Mouse (Mus musculus): ENCODE measurements at regions not wholly inside any gene's neighbourhood (a gene's known extent, or its start where the extent isn't known, plus 50 kb on each side); places are given as distances from the start of the nearest gene placed in this dataset.

DNA sequence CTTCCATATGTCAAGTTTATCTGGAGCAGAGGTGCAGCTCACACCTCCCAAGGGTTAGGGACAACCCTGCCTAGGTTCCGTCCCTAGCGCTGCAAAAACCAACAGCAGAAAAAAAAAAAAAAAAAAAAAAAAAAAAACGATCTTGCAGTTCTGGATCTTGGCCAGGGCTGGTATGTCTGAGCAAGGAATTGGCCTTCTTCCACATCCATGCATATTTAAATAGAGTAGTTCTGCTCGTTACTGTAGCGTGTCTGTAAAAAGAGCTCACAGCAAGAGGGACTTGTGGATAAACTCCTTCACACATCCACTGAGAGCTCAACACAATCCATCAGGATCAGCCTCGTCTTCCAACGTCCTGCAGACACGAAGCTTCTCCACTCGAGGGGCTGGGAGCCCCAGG is 639.4 kb upstream of the Adam5 start:
- 36% methylated on average over 9 of the region's 9 CpGs for WGBS
- Histone ChIP-seq H3K4me2 (ENCODE audit: low read depth, low read length) (no peak overlapping the region), H3K27ac (ENCODE audit: low read length) (peak overlapping the region; percentile 54; the same call in 1 of the 2 replicates), H3K9ac (ENCODE audit: low read depth, low read length) (no peak overlapping the region), H3K9me3 (ENCODE audit: control insufficient read depth, low read length) (no peaks in the 10 kb centered on the region), H3K27me3 (replicated peaks; ENCODE audit: control insufficient read depth, insufficient read depth, low read length) (no peaks in the 10 kb centered on the region), H3K36me3 (ENCODE audit: control insufficient read depth, insufficient read depth, low read length) (no peaks in the 10 kb centered on the region), H3K4me1 (ENCODE audit: control insufficient read depth, insufficient read depth, low read length) (peaks cover 29% of the 10 kb centered on the region), H3K4me3 (ENCODE audit: low read length) (no peak overlapping the region)
- peak; percentile 5; the same call in 1 of the 2 replicates for ATAC-seq

DNA sequence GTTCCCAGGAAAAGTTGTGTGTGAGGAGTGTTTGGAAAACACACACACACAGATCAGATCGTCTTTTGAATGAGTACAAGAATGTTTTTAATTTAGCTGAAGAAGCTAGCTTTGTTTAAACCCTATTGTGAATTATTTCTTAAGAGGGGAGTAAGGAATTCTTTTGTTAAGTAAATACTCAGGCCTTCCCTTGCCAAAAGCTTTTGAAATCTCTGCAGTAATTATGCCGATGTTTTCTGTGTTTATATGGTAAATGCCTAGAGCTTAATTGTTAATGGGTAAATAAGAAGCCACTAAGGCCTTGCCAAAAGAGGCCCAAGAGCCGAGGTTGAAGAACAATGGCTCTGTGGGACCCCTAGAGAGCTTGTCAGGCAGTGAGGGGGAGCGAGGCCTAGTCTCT is 638.3 kb upstream of the Adam5 start:
- Histone ChIP-seq H3K4me3 (ENCODE audit: low read length) (no peak overlapping the region), H3K9ac (ENCODE audit: low read depth, low read length) (no peak overlapping the region), H3K4me1 (ENCODE audit: control insufficient read depth, insufficient read depth, low read length) (peaks cover 29% of the 10 kb centered on the region), H3K27me3 (replicated peaks; ENCODE audit: control insufficient read depth, insufficient read depth, low read length) (no peaks in the 10 kb centered on the region), H3K9me3 (ENCODE audit: control insufficient read depth, low read length) (no peaks in the 10 kb centered on the region), H3K27ac (ENCODE audit: low read length) (peak overlapping the region; percentile 43), H3K36me3 (ENCODE audit: control insufficient read depth, insufficient read depth, low read length) (no peaks in the 10 kb centered on the region), H3K4me2 (ENCODE audit: low read depth, low read length) (no peak overlapping the region)
- ATAC-seq: no peak
- 38% methylated on average over 4 of the region's 4 CpGs for WGBS

DNA sequence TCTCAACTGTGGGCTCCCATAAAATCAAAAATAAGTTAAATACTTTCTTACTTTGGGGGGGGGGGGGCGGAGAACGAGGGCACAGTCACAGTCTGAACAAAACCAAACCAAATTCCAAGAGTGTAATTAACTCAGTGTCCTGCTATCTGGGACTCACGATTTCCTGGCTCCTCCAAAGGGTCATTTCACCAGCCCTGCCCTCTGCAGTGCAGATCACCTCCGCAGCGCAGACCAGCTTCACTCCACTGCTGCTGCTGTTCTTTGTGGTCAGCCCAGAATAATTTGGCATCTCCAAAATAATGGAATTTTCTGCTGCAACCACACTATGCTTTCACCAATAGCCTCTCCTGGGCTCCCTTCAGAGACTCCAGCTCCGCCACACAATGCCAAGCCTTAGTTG is 631.5 kb upstream of the Adam5 start:
- WGBS: 53% methylated on average over 6 of the region's 6 CpGs
- H3K36me3 ChIP-seq (ENCODE audit: control insufficient read depth, insufficient read depth, low read length): no peaks in the 10 kb centered on the region

DNA sequence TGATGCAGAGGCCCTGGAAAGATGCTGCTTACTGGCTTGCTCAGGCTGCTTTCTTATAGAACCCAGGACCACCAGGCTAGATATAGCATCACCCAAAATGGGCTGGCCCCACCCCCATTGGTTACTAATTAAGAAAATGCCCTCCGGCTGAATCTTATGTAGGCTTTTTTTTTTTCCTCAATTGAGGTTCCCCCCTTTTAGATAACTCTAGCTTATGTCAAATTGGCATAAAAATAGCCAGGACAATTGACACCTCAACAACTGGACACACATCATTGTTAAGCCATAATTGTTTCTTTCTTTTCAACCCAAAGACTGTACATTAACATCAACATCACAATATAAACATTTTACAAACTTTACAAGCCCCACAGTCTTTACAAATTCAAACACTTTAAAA is 630.8 kb upstream of the Adam5 start:
- Histone ChIP-seq H3K4me2 (ENCODE audit: low read depth, low read length) (no peak overlapping the region), H3K9me3 (ENCODE audit: control insufficient read depth, low read length) (no peaks in the 10 kb centered on the region), H3K27me3 (replicated peaks; ENCODE audit: control insufficient read depth, insufficient read depth, low read length) (no peaks in the 10 kb centered on the region), H3K27ac (ENCODE audit: low read length) (no peak overlapping the region), H3K36me3 (ENCODE audit: control insufficient read depth, insufficient read depth, low read length) (no peaks in the 10 kb centered on the region), H3K4me3 (ENCODE audit: low read length) (no peak overlapping the region), H3K4me1 (ENCODE audit: control insufficient read depth, insufficient read depth, low read length) (no peaks in the 10 kb centered on the region), H3K9ac (ENCODE audit: low read depth, low read length) (no peak overlapping the region)
- 82% methylated on average over 1 of the region's 1 CpGs for WGBS
- ATAC-seq: no peak

More for the DNA sequence above, 631.5 kb upstream of the Adam5 start:
- Histone ChIP-seq H3K27me3 (replicated peaks; ENCODE audit: control insufficient read depth, insufficient read depth, low read length) (no peaks in the 10 kb centered on the region), H3K4me1 (ENCODE audit: control insufficient read depth, insufficient read depth, low read length) (no peaks in the 10 kb centered on the region), H3K4me2 (ENCODE audit: low read depth, low read length) (no peak overlapping the region), H3K9me3 (ENCODE audit: control insufficient read depth, low read length) (no peaks in the 10 kb centered on the region), H3K4me3 (ENCODE audit: low read length) (no peak overlapping the region), H3K9ac (ENCODE audit: low read depth, low read length) (no peak overlapping the region), H3K27ac (ENCODE audit: low read length) (no peak overlapping the region)
- ATAC-seq: no peak

DNA sequence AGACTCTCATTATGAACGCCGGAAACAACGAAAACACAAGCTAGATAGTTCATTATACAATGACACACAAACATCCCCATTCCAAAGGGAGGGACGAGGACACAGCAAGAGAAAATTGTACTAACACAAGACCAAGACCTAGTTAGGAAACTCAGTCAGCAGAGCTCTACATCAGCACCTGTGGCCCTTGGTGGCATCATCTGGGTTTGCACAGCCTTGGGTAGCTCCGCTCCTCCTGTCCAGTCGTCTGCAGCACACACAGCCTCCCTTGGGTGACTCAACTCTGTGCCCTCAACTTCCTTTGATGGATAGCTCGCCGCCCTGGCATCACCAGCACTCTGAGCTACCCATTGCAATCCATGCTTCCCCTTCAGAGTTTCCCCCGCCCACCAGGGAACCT is 629.7 kb upstream of the Adam5 start:
- Histone ChIP-seq H3K9ac (ENCODE audit: low read depth, low read length) (no peak overlapping the region), H3K9me3 (ENCODE audit: control insufficient read depth, low read length) (no peaks in the 10 kb centered on the region), H3K36me3 (ENCODE audit: control insufficient read depth, insufficient read depth, low read length) (no peaks in the 10 kb centered on the region), H3K4me2 (ENCODE audit: low read depth, low read length) (no peak overlapping the region), H3K4me1 (ENCODE audit: control insufficient read depth, insufficient read depth, low read length) (no peaks in the 10 kb centered on the region), H3K27me3 (replicated peaks; ENCODE audit: control insufficient read depth, insufficient read depth, low read length) (no peaks in the 10 kb centered on the region), H3K27ac (ENCODE audit: low read length) (no peak overlapping the region), H3K4me3 (ENCODE audit: low read length) (no peak overlapping the region)
- no peak for ATAC-seq
- 92% methylated on average over 9 of the region's 9 CpGs for WGBS

DNA sequence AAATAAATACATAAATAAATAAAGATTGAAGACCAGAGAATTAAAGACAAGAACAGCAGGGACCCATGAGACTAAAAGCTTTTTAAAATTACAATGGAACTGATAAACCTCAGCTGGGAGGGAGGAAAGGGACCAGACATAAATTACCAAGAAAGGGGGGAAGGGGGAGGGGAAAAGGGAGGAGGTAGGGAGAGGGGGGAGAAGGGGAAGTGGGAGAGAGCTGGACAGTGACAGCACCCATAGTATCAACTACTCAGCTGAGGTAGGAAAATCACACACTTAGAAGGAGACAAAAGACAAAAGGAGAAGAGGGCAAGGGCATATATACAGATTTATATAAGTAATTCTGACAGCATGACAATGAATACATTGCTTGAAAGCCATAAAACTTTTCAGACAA is 626.4 kb upstream of the Adam5 start:
- Histone ChIP-seq H3K4me1 (ENCODE audit: control insufficient read depth, insufficient read depth, low read length) (no peaks in the 10 kb centered on the region), H3K9me3 (ENCODE audit: control insufficient read depth, low read length) (no peaks in the 10 kb centered on the region), H3K4me2 (ENCODE audit: low read depth, low read length) (no peak overlapping the region), H3K27ac (ENCODE audit: low read length) (no peak overlapping the region), H3K9ac (ENCODE audit: low read depth, low read length) (no peak overlapping the region), H3K27me3 (replicated peaks; ENCODE audit: control insufficient read depth, insufficient read depth, low read length) (no peaks in the 10 kb centered on the region), H3K36me3 (ENCODE audit: control insufficient read depth, insufficient read depth, low read length) (no peaks in the 10 kb centered on the region), H3K4me3 (ENCODE audit: low read length) (no peak overlapping the region)
- no peak for ATAC-seq

DNA sequence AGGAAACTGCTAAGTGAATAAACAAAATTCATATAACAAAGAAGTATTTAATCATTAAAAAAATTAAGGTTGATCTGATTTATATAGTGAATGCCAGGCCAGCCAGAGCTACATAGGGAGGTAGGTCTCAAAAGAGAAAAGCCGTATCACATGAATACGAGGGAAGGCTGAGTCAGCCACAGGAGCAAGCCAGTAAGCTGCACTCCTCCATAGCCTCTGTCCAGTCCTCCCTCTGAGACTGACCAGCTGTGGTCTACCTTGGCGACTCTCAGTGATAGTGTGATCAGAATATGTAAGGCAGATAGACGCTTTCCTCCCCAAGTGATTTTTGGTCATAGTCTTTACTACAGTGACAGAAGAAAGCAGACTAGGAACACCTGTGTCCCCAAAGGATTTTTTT is 625.4 kb upstream of the Adam5 start:
- H3K36me3 ChIP-seq (ENCODE audit: control insufficient read depth, insufficient read depth, low read length): no peaks in the 10 kb centered on the region
- no peaks in the 10 kb centered on the region for H3K9me3 ChIP-seq (ENCODE audit: control insufficient read depth, low read length)
- H3K27ac ChIP-seq (ENCODE audit: low read length): no peak overlapping the region
- ATAC-seq: no peak
- 89% methylated on average over 4 of the region's 4 CpGs for WGBS
- no peak overlapping the region for H3K4me3 ChIP-seq (ENCODE audit: low read length)
- no peaks in the 10 kb centered on the region for H3K27me3 ChIP-seq (replicated peaks; ENCODE audit: control insufficient read depth, insufficient read depth, low read length)
- no peak overlapping the region for H3K9ac ChIP-seq (ENCODE audit: low read depth, low read length)
- H3K4me1 ChIP-seq (ENCODE audit: control insufficient read depth, insufficient read depth, low read length): no peaks in the 10 kb centered on the region
- no peak overlapping the region for H3K4me2 ChIP-seq (ENCODE audit: low read depth, low read length)

DNA sequence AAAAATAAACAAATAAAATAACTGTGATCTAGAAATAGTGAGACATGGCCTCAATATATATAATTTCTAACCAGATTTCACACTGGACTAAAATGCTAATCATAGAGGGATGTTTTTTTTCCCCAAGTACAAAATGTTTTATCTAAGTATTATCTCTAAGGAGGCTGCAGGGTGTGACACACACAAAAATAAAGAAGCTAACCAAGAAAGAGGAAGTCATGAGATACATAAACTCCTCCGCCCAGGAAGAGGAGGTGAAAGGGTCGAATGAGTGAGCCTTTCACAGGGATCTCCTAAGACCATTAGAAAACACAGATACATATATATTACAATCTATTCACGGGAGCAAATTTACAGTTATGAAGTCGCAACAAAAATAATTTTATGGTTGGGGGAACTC is 623.7 kb upstream of the Adam5 start:
- no peak overlapping the region for H3K9ac ChIP-seq (ENCODE audit: low read depth, low read length)
- no peak for ATAC-seq

DNA sequence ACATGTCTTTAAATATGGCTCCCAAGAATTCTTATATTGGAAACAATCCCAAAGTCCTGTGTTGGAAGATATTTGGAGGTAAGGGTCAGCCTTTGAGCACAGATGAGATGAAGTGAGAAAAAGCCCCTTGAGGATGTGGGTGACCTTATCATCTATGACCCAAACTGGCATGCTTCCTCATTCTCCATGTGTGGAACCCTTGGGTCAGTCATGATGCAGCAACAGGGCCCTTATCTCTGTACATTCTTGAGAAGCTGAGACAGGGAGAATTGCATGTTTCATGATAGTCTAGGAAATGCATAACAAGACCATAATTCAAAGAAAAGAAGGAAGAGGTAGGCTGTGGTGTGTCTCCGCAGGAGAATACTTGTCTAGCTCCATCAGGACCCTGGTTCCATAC is 621.8 kb upstream of the Adam5 start:
- Histone ChIP-seq H3K4me1 (ENCODE audit: control insufficient read depth, insufficient read depth, low read length) (0 out of 2 replicates have a peak, but pooled peaks cover 1% of the 10 kb centered on the region), H3K9ac (ENCODE audit: low read depth, low read length) (no peak overlapping the region), H3K4me3 (ENCODE audit: low read length) (no peak overlapping the region), H3K27ac (ENCODE audit: low read length) (no peak overlapping the region), H3K4me2 (ENCODE audit: low read depth, low read length) (no peak overlapping the region), H3K9me3 (ENCODE audit: control insufficient read depth, low read length) (no peaks in the 10 kb centered on the region), H3K27me3 (replicated peaks; ENCODE audit: control insufficient read depth, insufficient read depth, low read length) (no peaks in the 10 kb centered on the region), H3K36me3 (ENCODE audit: control insufficient read depth, insufficient read depth, low read length) (no peaks in the 10 kb centered on the region)
- 97% methylated on average over 1 of the region's 1 CpGs for WGBS
- no peak for ATAC-seq

More for the DNA sequence above, 623.7 kb upstream of the Adam5 start:
- H3K4me2 ChIP-seq (ENCODE audit: low read depth, low read length): no peak overlapping the region
- H3K36me3 ChIP-seq (ENCODE audit: control insufficient read depth, insufficient read depth, low read length): no peaks in the 10 kb centered on the region
- H3K4me1 ChIP-seq (ENCODE audit: control insufficient read depth, insufficient read depth, low read length): no peaks in the 10 kb centered on the region
- no peaks in the 10 kb centered on the region for H3K9me3 ChIP-seq (ENCODE audit: control insufficient read depth, low read length)
- 83% methylated on average over 4 of the region's 4 CpGs for WGBS
- H3K4me3 ChIP-seq (ENCODE audit: low read length): no peak overlapping the region
- no peaks in the 10 kb centered on the region for H3K27me3 ChIP-seq (replicated peaks; ENCODE audit: control insufficient read depth, insufficient read depth, low read length)
- no peak overlapping the region for H3K27ac ChIP-seq (ENCODE audit: low read length)

DNA sequence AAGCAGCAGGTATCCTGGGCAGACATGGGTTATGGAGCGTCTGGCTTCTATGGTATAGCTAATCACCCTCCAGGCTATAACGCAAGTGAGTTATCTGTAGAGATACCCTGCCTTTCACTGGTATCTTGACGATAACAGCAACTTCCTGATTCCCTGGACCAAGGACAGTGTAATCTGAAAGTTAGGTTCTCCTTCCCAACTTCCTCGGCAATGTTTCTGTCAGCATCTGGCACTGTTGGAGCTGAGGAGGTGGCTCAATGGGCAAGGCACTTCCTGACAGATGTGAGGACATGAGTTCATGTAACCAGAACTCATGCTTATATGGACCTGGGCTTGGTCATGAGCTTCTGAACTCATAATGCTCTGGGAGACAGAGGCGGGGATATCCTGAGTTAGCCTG is 620.9 kb upstream of the Adam5 start:
- Histone ChIP-seq H3K4me2 (ENCODE audit: low read depth, low read length) (no peak overlapping the region), H3K36me3 (ENCODE audit: control insufficient read depth, insufficient read depth, low read length) (no peaks in the 10 kb centered on the region), H3K27ac (ENCODE audit: low read length) (no peak overlapping the region), H3K4me3 (ENCODE audit: low read length) (no peak overlapping the region), H3K9ac (ENCODE audit: low read depth, low read length) (no peak overlapping the region), H3K4me1 (ENCODE audit: control insufficient read depth, insufficient read depth, low read length) (peaks cover 7% of the 10 kb centered on the region), H3K27me3 (replicated peaks; ENCODE audit: control insufficient read depth, insufficient read depth, low read length) (no peaks in the 10 kb centered on the region), H3K9me3 (ENCODE audit: control insufficient read depth, low read length) (no peaks in the 10 kb centered on the region)
- no peak for ATAC-seq
- WGBS: 53% methylated on average over 5 of the region's 5 CpGs

Data from intestine, embryonic 16.5 days (tissue).